Mouse (Mus musculus) gastrocnemius, postnatal 14 days (tissue): ENCODE measurements around the gene Wfdc18. TPM values are rescaled to one million over a fixed set of nuclear protein-coding genes. Genes with fewer than 3 reads are reported as not detected.

Experiments
- DNase-seq: peaks from one replicate; pipeline ENCODE4 v3.0.0; 2021; ENCODE audit warnings: mixed read lengths
- intact Hi-C: fragments of 180-260 bp; cut with DNase I; formaldehyde crosslinking; loops from one replicate; pipeline ENCODE4 v1.15.1; 2025; ENCODE audit warnings: low total_unique reads
- total RNA-seq, 2 experiments: library from RNA; stranded (reverse); gene quantifications; 2 replicates each; pipeline ENCODE4 v1.2.3; 2021

Gene Wfdc18
- total RNA-seq, 2 experiments from 2014 or later, result not detected

DNA sequence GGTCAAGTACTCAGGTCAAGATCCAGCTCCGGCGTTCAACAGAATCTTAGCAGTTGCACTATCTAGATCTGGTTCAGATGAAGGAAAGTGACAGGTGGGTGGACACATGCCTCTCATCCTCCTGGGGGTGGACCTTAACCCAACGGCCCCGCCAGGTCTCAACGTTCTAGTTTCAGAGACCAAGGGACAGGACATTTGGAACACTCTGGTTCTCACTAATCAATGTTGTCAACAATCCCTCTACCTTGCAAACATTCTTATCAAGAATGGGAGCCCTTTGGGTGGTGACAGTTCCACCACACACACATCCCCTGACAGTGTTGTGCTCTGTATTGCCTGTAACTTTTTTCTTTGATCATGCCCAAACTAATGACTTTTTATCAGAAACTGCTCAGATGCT is 33.0 kb downstream of the Wfdc18 start:
- intact Hi-C loops, result loop anchor here (2.0 kb wide), 1 partner anchor 185 kb away; no protein-coding TSS in a partner anchor

GRCm38 (mm10) chr11:83742731-83743355 is 34.0 kb downstream of the Wfdc18 start:
- intact Hi-C loops, result no loop called here

More for the DNA sequence above, 33.0 kb downstream of the Wfdc18 start:
- DNase-seq, result no peak

GRCm38 (mm10) chr11:83743525-83743924 is 34.7 kb downstream of the Wfdc18 start:
- intact Hi-C loops, result no loop called here
- no peak for DNase-seq

More at GRCm38 (mm10) chr11:83742731-83743355, 34.0 kb downstream of the Wfdc18 start:
- no peak for DNase-seq

GRCm38 (mm10) chr11:83746152-83746551 is 37.3 kb downstream of the Wfdc18 start:
- DNase-seq, result no peak
- intact Hi-C loops, result no loop called here

- intact Hi-C loops, result no loop called here
- DNase-seq, result no peak
Observed at GRCm38 (mm10) chr11:83746681-83747080, 37.9 kb downstream of the Wfdc18 start, which contains the start of gene Wfdc21. Gene Wfdc21 (plus strand): TSS chr11:83746940.

- intact Hi-C loops, result no loop called here
Observed at GRCm38 (mm10) chr11:83747376-83748265, 38.8 kb downstream of the Wfdc18 start.

GRCm38 (mm10) chr11:83753581-83754181 is 44.9 kb downstream of the Wfdc18 start, which contains the start of gene Heatr6:
Gene Heatr6 (plus strand): TSS chr11:83753696.
- peak; percentile 94 for DNase-seq
- intact Hi-C loops, result no loop called here

More at GRCm38 (mm10) chr11:83747376-83748265, 38.8 kb downstream of the Wfdc18 start:
- no peak for DNase-seq

- DNase-seq, result no peak
- intact Hi-C loops, result no loop called here
Observed at GRCm38 (mm10) chr11:83754227-83754626, 45.4 kb downstream of the Wfdc18 start.

Other genes starting within 250 kb of the Wfdc18 start
- gene Mmp28, start 245.9 kb upstream of the Wfdc18 start, total RNA-seq, result 1 to 10 TPM; 3.7 to 4.0 TPM
- gene Taf15, start 235.9 kb upstream of the Wfdc18 start, total RNA-seq, result 10 to 100 TPM; 22.5 to 24.5 TPM
- not detected for gene Heatr9, start 186.8 kb upstream of the Wfdc18 start, total RNA-seq
- not detected for gene Ccl5, start 178.5 kb upstream of the Wfdc18 start, total RNA-seq
- gene Ccl9, start 130.4 kb upstream of the Wfdc18 start, total RNA-seq, result 1 to 10 TPM; 4.1 to 5.9 TPM
- gene Ccl6, start 115.9 kb upstream of the Wfdc18 start, total RNA-seq, result 1 to 10 TPM; 2.7 to 2.9 TPM
- not detected for gene Rpl9-ps1, start 63.4 kb upstream of the Wfdc18 start, total RNA-seq
- not detected for gene Ccl3, start 59.7 kb upstream of the Wfdc18 start, total RNA-seq
- not detected for gene Ccl4, start 46.4 kb upstream of the Wfdc18 start, total RNA-seq
- under 1 TPM; 0.43 to 0.64 TPM for gene Wfdc17, start 5.0 kb upstream of the Wfdc18 start, total RNA-seq
- gene Wfdc21, start 37.9 kb downstream of the Wfdc18 start, total RNA-seq, result not detected
- gene Heatr6, start 44.7 kb downstream of the Wfdc18 start, total RNA-seq, result 1 to 10 TPM; 6.6 TPM
- not detected for gene Hnf1b, start 141.0 kb downstream of the Wfdc18 start, total RNA-seq
- 1 to 10 TPM; 9.3 to 9.4 TPM for gene Ddx52, start 233.0 kb downstream of the Wfdc18 start, total RNA-seq